Mouse (Mus musculus) left cerebral cortex, adult 9 months (tissue): Measurements from ENCODE around the gene Mcub.
A peak's percentile ranks its signal among the peaks of the same experiment; 100 is the strongest.

Experiments
- DNase-seq, 2 experiments: peaks; one replicate each; pipeline ENCODE4 v3.0.0; 2022; ENCODE audit warnings: low spot score in 2 of 2

The Mcub gene

GRCm38 (mm10) chr3:129896591-129896990, 73.4 kb downstream of the Mcub start:
- DNase-seq = no peak

GRCm38 (mm10) chr3:129893143-129893542, 76.9 kb downstream of the Mcub start:
- no peak for DNase-seq

- no peak for DNase-seq
These were observed 78.0 kb downstream of the Mcub start for GRCm38 (mm10) chr3:129892003-129892402.

GRCm38 (mm10) chr3:129887779-129888517, 82.1 kb downstream of the Mcub start:
- no peak for DNase-seq

- no peak for DNase-seq
These were observed 83.6 kb downstream of the Mcub start for GRCm38 (mm10) chr3:129886430-129886829.

GRCm38 (mm10) chr3:129885577-129885976, 84.4 kb downstream of the Mcub start:
- DNase-seq = no peak

- DNase-seq = no peak
These were observed 88.9 kb downstream of the Mcub start for GRCm38 (mm10) chr3:129880925-129881593.

GRCm38 (mm10) chr3:129879913-129880312, 90.1 kb downstream of the Mcub start:
- DNase-seq = no peak

GRCm38 (mm10) chr3:129879131-129879757, 90.8 kb downstream of the Mcub start:
- DNase-seq = no peak

- peak; percentile 77 to 92 for DNase-seq
These were observed 91.5 kb downstream of the Mcub start, which contains the start of gene Pla2g12a for GRCm38 (mm10) chr3:129878405-129879021. Gene Pla2g12a (plus strand): TSS chr3:129878606.

- no peak for DNase-seq
These were observed 92.7 kb downstream of the Mcub start for GRCm38 (mm10) chr3:129877327-129877726.
